Mouse (Mus musculus): ENCODE data around the gene Pou3f3.

DNA sequence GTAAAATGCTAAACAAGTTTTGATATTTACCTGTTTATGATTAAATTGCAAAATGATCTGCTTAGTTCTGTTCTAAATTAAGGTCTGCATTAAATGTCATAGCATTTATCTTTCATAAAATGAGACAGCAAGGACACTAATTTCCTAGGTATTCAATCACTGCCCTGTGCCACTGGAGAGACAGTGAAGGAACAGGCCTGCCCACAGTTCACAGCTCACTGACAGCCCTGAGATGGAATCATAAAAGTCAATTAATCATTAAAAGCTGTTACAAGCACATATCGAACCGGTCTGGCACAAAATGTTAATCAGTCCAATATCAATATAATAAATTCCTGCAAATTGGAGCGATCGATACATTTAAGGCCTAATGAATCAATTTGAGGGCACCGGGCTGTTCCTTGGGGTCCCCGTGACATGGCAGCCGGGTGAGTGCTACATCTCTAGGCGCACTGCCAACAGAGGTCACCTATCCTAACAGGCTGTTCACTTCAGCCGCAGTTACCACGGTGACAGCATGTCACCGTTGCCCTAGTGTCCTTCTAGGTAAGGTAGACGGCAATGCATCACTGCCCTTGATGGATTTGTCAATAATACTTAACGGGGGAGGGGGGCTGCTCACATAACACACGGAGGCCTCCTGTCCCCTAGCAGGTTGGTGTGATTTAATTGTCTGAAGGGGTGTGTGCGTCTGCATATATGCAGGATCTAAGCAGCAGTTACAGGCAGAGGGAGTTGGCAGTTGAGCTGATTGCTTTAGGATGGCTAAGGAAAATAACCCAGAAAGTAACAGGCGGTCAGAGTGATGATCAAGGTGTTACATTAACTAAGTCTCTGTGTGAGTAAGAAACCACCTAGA, 46.0 kb downstream of the Pou3f3 start:
- no peak for TF ChIP-seq TAL1 (IDR thresholded peaks at IDR 0.05; ENCODE audit: low read length)
- TF ChIP-seq GATA1 (IDR thresholded peaks at IDR 0.05; ENCODE audit: low read length): no peak
